Mouse (Mus musculus) hindbrain, postnatal 0 days (tissue): ENCODE results near the gene 1110008P14Rik. TPM values are rescaled to one million over a fixed set of nuclear protein-coding genes. Genes with fewer than 3 reads are reported as not detected.

Experiments used
- ATAC-seq: fragments of 200-750 bp; cut with Nextera tagmentation; 2 replicates; pipeline ENCODE4 v1.8.0; 2017; ENCODE audit warnings: mild to moderate bottlenecking, moderate TSS enrichment, moderate library complexity
- DNase-seq: peaks from one replicate; pipeline ENCODE4 v3.0.0-alpha.2; 2015; ENCODE audit warnings: low spot score
- H3K27ac ChIP-seq: fragments of 300-500 bp; sonication (generic); 2 replicates; pipeline ENCODE4 v1.5.1; 2014; ENCODE audit warnings: mild to moderate bottlenecking
- H3K27me3 ChIP-seq: fragments of 300-500 bp; sonication (generic); 2 replicates; pipeline ENCODE4 v1.6.1; 2014; ENCODE audit warnings: low read length, mixed read lengths; ENCODE audit not compliant: insufficient read depth
- H3K36me3 ChIP-seq: fragments of 300-500 bp; sonication (generic); 2 replicates; pipeline ENCODE4 v1.6.1; 2014; ENCODE audit warnings: low read length, mixed read lengths; ENCODE audit not compliant: insufficient read depth
- H3K4me1 ChIP-seq: fragments of 300-500 bp; sonication (generic); 2 replicates; pipeline ENCODE4 v1.6.1; 2014; ENCODE audit warnings: antibody characterized with exemption, low read length, mixed read lengths; ENCODE audit not compliant: insufficient read depth
- H3K4me2 ChIP-seq: fragments of 300-500 bp; sonication (generic); 2 replicates; pipeline ENCODE4 v1.6.1; 2014; ENCODE audit warnings: low read depth, mild to moderate bottlenecking, low read length, moderate library complexity, mixed read lengths
- H3K4me3 ChIP-seq: fragments of 300-500 bp; sonication (generic); 2 replicates; pipeline ENCODE4 v1.5.1; 2014; ENCODE audit warnings: low read length
- H3K9ac ChIP-seq: fragments of 300-500 bp; sonication (generic); replicated peaks from 2 replicates; pipeline ENCODE4 v1.6.1; 2014; ENCODE audit warnings: mild to moderate bottlenecking, low read length, moderate library complexity, mixed read lengths
- H3K9me3 ChIP-seq: fragments of 300-500 bp; sonication (generic); 2 replicates; pipeline ENCODE4 v1.6.1; 2016; ENCODE audit warnings: low read length, mixed read lengths
- CTCF ChIP-seq: IDR thresholded peaks from 2 replicates; pipeline ENCODE4 v1.5.1; 2016; ENCODE audit warnings: antibody characterized with exemption, control low read depth, low read depth
- WGBS: fragments of 180-500 bp; shearing (Covaris S2); extraction: QIAGEN DNeasy Blood & Tissue Kit; methylation state at CpG from one replicate; pipeline ENCODE4 v1.1.7; 2014; 5-methylcytosine and 5-hydroxymethylcytosine counted together
- polyA plus RNA-seq: library from polyadenylated mRNA; unstranded; fragments of >200 nt; fragmentation: Nextera tagmentation; extraction: Ambion mirVana; gene quantifications from 2 replicates; pipeline ENCODE4 v1.2.1, GENCODE M21; 2015
- total RNA-seq: library from RNA; depleted of rRNA; stranded (reverse); fragments of >200 nt; gene quantifications from 2 replicates; pipeline ENCODE4 v1.2.3, GENCODE M21; 2014

1110008P14Rik gene
- total and polyA plus RNA-seq, 2 experiments from 2014 or later, result 220 to 458 TPM

DNA sequence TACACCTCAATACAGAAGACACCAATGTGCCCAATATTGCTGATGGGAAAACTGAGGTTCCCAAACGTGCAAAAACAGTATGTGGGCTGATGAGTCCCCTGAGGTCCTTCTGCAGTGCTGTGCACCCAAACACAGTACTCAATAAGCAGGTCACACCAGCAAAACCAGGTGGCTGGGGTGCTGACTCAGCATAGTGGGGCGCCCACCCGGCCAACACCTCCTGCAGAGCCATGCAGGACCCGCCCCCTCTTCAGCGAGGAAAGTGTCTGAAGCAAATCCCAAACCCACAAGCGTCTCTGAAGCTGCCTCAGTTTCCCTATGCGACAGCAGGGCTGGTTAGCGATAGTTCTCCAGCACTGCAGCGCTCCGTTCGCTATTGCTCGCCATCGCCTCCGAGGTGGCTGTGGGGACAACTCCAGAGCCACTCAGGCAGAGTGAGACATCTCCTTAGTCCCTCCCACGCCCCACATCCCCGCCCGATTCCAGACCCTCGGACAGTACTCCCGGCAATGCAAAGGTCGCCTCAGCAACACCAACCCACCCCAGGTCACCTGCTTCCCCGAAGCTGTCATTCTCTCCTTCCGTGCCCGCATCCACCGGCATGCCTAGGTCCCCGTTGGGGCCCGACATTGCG lies 480 bp downstream of the 1110008P14Rik start:
- Histone ChIP-seq H3K4me3 (peak overlapping the region; percentile 64), H3K27me3 (no peaks in the 10 kb centered on the region), H3K27ac (peak overlapping the region; percentile 71), H3K4me2 (peak overlapping the region; percentile 95), H3K9ac (peak overlapping the region; percentile 61), H3K36me3 (peaks cover 35% of the 10 kb centered on the region), H3K4me1 (0 out of 2 replicates have a peak, but pooled peaks cover 3% of the 10 kb centered on the region), H3K9me3 (no peaks in the 10 kb centered on the region)
- DNase-seq, result peak; percentile 53
- 1% methylated on average over 27 of the region's 27 CpGs for WGBS
- peak; percentile 64 for ATAC-seq
- peak; percentile 18; the same call in 1 of the 2 replicates for TF ChIP-seq CTCF

DNA sequence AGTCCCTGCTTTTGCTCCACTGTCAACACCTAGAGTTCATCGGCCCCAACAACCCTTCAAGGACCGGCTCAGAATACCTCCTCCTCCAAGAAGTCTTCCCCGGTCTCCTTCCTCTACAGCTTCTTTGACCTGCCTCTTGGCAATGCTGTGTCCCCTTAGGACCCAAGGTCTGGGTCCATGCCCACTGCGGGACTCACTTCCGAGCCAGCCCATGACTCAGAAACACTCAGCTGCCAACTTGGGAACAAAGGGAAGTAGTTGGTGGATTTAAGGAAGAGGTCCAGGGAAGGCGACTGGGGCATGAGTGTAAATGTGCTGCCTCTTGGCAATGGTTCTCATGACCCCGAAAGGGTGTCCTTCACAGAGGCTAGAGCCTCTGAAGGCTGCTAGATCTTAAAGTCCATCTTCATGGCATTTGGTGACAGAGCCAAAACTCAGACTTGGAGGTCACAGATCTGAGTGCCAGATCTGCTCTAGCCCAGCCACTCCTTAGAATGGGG lies 1.7 kb downstream of the 1110008P14Rik start:
- no peak overlapping the region for H3K27ac ChIP-seq
- no peaks in the 10 kb centered on the region for H3K27me3 ChIP-seq
- WGBS, result 74% methylated on average over 7 of the region's 7 CpGs
- no peak for TF ChIP-seq CTCF
- DNase-seq, result peak; percentile 7
- ATAC-seq, result no peak
- no peaks in the 10 kb centered on the region for H3K9me3 ChIP-seq
- H3K36me3 ChIP-seq, result peaks cover 47% of the 10 kb centered on the region
- H3K4me3 ChIP-seq, result no peak overlapping the region
- no peak overlapping the region for H3K4me2 ChIP-seq
- no peak overlapping the region for H3K9ac ChIP-seq
- H3K4me1 ChIP-seq, result 0 out of 2 replicates have a peak, but pooled peaks cover 3% of the 10 kb centered on the region

DNA sequence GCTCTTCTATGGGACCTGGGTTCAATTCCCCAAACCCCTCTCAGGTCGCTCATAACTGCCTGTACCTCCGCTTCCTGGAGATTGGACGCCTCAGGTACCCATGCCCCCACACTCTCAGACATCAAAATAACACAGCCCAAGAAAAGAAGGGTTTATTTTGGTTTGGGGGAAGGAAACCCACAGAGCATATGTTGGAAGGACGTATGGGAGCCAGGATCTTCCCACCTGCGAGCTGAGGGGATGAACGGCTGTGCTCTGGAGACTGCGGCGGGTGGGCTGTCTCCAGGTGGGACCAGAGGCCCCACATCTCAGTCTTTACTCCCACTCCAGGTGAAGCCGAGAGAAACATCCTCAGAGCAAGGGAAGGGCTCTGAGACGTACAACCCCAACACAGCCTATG lies 4.8 kb downstream of the 1110008P14Rik start:
- Histone ChIP-seq H3K9me3 (no peaks in the 10 kb centered on the region), H3K27me3 (no peaks in the 10 kb centered on the region), H3K36me3 (peaks cover 56% of the 10 kb centered on the region), H3K4me2 (no peak overlapping the region), H3K27ac (no peak overlapping the region), H3K4me3 (no peak overlapping the region), H3K9ac (no peak overlapping the region), H3K4me1 (0 out of 2 replicates have a peak, but pooled peaks cover 3% of the 10 kb centered on the region)
- no peak for ATAC-seq
- TF ChIP-seq CTCF, result no peak
- WGBS, result 95% methylated on average over 10 of the region's 10 CpGs
- no peak for DNase-seq

DNA sequence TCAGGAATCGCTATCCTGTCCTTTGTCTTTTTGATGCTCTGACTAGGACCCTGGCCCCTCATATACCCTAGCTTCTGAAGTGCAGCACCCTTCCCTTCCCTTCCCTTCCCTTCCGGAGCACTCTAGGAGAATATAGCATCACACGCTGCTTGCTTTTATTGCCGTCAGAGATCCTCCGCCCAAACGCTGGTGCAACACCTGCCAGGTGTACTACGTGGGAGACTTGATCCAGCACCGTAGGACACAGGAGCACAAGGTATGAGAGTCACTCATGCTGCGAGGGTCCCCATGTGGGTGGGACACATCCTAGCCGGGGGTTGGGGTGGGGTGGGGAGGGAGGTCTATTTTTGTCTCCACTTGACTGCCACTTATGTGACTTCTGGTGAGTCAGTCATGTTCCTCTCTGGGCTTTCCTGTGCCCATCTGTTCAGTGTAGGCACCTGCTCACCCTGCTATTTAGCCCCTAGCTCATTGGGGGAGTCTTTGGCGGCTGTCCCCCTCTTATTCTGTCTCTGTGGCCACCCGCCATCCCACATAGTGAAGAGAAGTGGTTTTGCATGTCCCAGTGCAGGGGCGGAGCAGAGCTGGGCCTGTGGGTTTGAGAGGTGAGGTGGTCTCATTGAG lies 6.3 kb downstream of the 1110008P14Rik start:
- Histone ChIP-seq H3K27ac (no peak overlapping the region), H3K4me3 (no peak overlapping the region), H3K36me3 (peaks cover 70% of the 10 kb centered on the region), H3K9ac (no peak overlapping the region), H3K9me3 (no peaks in the 10 kb centered on the region), H3K4me2 (no peak overlapping the region), H3K4me1 (0 out of 2 replicates have a peak, but pooled peaks cover 3% of the 10 kb centered on the region), H3K27me3 (no peaks in the 10 kb centered on the region)
- 94% methylated on average over 13 of the region's 13 CpGs for WGBS
- ATAC-seq (no peak), DNase-seq (no peak)
- no peak for TF ChIP-seq CTCF

DNA sequence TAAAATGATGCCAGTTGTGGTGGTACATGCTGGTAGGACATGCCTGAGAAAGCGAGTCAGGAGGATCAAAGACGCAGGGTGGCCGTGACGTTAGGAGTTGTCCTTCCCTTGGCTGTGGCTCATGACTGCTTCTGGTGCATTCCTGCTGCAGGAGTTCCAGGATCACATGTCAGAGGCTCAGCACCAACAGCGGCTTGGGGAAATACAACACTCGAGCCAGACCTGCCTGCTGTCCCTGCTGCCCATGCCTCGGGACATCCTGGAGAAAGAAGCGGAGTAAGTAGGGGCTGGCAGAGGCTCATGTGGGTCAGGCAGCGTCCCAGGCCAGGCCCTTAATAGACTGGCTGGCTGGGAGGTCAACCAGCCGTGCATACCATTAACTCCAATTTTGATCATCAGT lies 7.5 kb downstream of the 1110008P14Rik start:
- Histone ChIP-seq H3K27ac (no peak overlapping the region), H3K4me1 (no peaks in the 10 kb centered on the region), H3K36me3 (peaks cover 73% of the 10 kb centered on the region), H3K9me3 (no peaks in the 10 kb centered on the region), H3K27me3 (no peaks in the 10 kb centered on the region), H3K4me2 (no peak overlapping the region), H3K9ac (no peak overlapping the region), H3K4me3 (no peak overlapping the region)
- TF ChIP-seq CTCF, result no peak
- WGBS, result 89% methylated on average over 10 of the region's 10 CpGs
- DNase-seq, result no peak
- ATAC-seq, result no peak

DNA sequence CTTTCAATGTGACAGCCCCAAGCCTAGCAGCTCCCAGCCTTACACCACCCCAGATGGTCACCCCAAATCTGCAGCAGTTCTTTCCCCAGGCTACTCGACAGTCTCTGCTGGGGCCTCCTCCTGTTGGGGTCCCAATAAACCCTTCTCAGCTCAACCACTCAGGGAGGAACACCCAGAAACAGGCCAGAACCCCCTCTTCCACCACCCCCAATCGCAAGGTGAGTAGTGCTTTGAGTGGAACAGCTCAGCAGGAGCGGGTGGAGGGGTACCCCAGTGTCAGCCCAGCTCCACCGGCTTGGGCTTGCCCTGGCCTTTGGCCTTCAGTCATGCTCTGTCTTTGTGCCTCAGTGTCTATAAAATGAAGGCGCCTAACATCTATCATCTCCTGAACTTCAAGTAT lies 14.4 kb downstream of the 1110008P14Rik start:
- Histone ChIP-seq H3K36me3 (peaks cover 40% of the 10 kb centered on the region), H3K27me3 (no peaks in the 10 kb centered on the region), H3K4me3 (no peak overlapping the region), H3K4me1 (peaks cover 8% of the 10 kb centered on the region), H3K9ac (no peak overlapping the region), H3K27ac (no peak overlapping the region), H3K9me3 (no peaks in the 10 kb centered on the region), H3K4me2 (no peak overlapping the region)
- TF ChIP-seq CTCF, result no peak
- DNase-seq, result no peak
- ATAC-seq, result no peak
- WGBS, result 96% methylated on average over 5 of the region's 5 CpGs
